Mouse (Mus musculus) CD8-positive naive resting alpha-beta T cell, adult 2 months (primary cell): Measurements from ENCODE around the gene Sh3pxd2a.

Experiments
- DNase-seq, 2 experiments: peaks; one replicate each; pipeline ENCODE4 v3.0.0; 2022; ENCODE audit warnings: low read depth in 2 of 2, low spot score in 2 of 2

Gene Sh3pxd2a

DNA sequence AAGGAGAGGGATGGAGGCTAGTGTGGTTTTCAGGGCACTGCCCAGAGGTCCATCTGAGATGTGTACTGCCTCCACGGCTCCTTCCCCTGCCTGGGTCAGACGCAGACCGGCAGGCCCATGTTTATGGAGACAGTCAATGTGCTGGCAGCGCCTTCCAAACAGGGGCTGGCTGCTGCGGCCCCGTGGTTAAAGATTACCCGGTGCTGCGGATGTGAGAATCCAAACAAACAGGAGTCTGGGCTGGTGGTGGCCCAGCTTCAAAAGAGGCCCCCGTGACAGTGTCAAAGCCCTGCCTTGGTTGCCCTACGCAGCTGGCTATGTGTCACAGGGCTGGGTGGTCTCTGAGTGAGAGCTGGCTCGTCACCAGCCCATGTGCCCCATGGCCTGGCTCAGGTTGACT is 216.4 kb downstream of the Sh3pxd2a start:
- no peak for DNase-seq

- no peak for DNase-seq
Measured at GRCm38 (mm10) chr19:47245512-47245911, 218.7 kb downstream of the Sh3pxd2a start.

GRCm38 (mm10) chr19:47242227-47242626 is 222.0 kb downstream of the Sh3pxd2a start:
- DNase-seq = no peak

- no peak for DNase-seq
Measured at GRCm38 (mm10) chr19:47240957-47241356, 223.2 kb downstream of the Sh3pxd2a start.

GRCm38 (mm10) chr19:47240076-47240475 is 224.1 kb downstream of the Sh3pxd2a start:
- no peak for DNase-seq

DNA sequence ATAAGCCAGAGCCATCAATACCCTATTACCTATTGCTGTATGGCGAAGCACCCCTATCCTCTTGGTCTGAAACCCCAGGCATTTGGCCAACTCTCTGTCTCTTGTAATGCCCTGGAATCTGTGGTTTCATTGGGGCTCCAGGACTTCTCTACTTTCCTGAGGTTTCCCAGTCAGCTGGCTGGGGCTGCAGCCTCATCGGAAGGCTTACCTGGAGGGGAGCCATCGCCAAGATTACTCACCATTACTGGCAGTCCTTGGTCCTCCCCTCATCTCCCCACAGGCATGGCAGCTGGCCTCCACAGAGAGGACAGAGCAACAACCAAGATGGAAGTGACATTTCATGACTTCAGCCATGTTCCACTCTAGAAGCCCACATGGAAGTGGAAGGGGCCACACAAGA is 231.1 kb downstream of the Sh3pxd2a start:
- no peak for DNase-seq

DNA sequence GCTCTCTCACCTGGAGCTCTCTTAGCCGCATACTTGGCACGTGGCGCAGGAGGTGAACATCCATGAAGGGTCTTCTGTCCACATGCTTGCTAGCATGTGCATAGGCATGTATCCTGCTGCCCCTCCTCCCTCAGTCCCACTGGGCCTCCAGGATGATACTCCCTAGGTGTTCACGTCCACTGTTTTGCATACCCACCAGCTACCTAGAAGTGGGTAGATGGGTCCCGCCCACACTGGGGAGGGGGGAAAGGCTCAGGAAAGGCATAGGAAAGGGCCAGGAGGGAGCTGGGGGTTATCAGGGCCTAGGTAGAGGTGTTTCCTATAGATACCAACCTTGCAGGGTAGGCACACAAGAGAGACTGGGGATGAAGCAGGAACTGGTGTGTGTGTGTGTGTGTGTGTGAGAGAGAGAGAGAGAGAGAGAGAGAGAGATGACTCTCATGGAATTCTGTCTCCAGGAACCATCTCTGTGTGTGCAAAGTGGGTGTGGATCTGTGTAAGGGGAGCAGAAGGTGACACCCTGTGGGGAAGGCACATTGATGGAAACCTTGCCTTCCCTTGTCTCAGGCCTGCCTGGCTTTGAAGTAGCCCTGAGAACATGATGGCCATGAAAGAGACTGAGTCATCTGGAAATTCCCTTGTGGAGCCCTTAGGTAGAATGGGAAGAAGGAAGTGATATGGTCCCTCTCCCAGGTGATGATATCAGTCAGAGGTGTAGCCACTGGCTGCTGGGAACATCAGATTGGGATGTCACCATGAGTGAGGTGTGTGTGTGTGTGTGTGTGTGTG is 231.9 kb downstream of the Sh3pxd2a start:
- no peak for DNase-seq

DNA sequence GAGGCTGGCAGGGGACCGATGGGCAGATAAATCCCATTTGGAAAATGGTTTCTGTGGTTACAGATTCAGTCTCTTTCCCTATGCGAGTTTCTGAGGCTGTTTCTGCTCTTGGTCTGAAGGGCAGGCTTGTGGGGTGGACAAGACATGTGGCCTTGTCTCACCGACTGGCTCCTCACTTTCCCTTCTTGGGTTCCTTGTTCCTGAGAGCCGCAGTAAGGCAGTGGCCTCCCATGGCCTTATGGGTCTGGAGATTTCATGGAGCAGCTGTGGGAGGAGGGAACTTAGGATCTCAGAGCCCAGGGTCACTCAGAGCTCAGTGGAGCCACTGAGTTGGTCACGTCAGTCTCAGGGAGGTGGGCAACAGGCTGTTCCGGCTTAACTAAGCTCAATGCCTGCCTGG is 232.8 kb downstream of the Sh3pxd2a start:
- no peak for DNase-seq

DNA sequence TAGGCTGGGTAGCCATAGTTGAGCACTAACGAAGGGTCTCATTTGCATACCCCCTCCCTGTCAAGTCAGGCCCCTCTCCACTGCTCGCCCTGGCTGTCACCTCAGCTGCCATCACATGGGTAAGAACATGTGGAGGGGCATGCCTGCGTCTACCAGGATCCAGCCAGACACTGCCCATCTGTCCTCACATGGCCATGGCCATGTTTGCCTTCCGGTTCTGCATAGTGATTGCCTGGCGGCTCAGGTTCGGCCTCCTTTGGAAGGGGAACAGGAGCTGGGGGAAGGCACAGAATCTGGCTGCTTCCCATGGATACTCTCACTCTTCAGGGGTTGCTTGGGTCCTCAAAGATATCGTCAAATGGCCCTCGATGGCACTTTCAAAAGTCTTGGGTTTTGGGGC is 233.5 kb downstream of the Sh3pxd2a start:
- no peak for DNase-seq

DNA sequence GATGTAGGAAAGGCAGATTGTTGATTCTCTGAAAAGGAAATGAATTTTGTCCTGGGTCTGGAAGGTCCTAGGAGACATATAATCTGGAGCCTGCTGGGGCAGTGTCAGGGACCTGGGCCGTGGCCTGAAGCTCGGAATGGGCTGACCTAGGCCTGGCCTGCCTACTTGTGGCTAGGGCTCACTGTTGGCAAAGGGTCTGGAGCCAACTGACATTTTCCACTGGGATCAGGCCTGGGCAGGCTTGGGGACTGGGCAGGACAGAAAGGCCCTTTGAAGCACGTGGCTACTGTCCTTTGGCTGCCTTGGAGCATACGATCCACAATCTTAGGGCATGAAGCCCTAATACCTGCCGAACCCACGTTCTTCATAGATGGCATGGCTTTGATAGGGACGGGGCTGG is 234.1 kb downstream of the Sh3pxd2a start:
- no peak for DNase-seq

GRCm38 (mm10) chr19:47229461-47229860 is 234.7 kb downstream of the Sh3pxd2a start:
- DNase-seq = no peak

GRCm38 (mm10) chr19:47228725-47229252 is 235.4 kb downstream of the Sh3pxd2a start:
- DNase-seq = no peak

DNA sequence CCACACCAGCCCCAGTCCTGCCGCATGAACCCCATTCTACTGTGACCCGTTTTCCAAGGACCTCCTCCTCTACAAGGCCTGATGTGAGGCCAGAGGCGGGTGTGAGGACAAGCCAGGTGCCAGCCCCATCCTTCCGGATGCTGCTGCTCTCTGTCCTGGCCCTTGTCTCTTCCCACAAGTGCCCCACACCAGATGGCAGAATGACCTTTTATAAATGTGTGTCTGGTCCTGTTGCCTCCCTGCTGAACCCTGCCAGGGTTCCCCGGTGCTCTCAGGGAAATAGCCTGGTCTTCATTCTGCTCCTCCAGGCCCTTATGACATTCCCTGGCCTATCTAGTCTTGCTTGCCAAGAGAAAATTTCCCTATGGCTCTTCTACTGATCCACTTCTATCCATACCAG is 238.4 kb downstream of the Sh3pxd2a start:
- DNase-seq = no peak

DNA sequence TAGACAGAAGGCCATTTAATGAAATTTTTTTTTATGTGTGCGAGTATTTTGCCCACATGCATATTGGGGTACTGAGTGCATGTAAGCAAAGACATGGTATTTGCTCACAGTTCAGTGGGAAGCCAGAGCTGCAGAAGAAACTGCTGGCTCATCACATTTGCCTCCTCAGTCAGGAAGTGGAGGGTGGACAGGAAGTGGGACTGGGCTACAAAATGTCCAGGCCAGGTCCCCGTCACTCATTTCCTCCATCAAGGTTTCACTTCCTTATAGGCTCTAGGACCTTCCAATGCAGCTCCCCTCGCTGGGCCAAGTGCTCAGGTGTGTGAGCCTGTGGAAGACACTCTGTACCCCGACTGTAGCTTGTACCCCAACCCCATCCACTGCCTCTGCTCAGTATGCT is 239.5 kb downstream of the Sh3pxd2a start:
- DNase-seq = no peak

GRCm38 (mm10) chr19:47222841-47223557 is 241.2 kb downstream of the Sh3pxd2a start:
- no peak for DNase-seq

DNA sequence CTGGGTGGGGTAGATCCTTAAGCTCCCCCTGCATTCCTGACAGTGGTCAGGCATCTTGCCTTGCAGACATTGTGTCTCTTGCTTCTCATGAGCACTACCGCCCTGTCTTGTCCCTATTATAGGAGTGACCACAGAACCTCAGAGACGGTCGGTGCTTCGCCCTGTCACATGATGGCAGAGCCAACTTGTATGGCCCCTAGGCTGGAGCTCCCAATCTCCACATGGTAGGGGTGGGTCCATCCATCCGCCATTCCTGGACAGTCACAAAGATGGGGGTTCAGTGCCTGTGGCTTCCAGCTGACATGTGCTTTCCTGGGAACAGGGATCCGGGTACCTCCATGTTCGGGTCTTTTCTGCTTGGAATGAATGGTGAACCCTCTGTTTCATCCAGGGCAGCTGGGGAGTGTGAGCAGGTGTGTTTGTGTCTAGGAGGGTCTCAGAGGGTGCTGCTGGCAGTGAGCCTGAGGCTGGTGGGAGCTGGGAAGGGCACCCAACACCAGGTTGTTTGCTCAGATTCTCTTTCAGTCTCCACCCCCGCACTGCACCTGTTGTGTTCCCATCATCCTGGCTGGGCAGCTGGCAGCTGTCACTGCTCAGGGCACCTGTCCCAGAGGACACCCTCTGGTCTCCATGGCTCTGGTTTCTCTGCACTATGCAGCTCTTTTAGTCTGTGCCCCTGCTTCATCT is 241.9 kb downstream of the Sh3pxd2a start:
- DNase-seq = no peak

- DNase-seq = no peak
Measured at GRCm38 (mm10) chr19:47221500-47222153, 242.6 kb downstream of the Sh3pxd2a start.

- no peak for DNase-seq
Measured at GRCm38 (mm10) chr19:47221006-47221405, 243.2 kb downstream of the Sh3pxd2a start.

DNA sequence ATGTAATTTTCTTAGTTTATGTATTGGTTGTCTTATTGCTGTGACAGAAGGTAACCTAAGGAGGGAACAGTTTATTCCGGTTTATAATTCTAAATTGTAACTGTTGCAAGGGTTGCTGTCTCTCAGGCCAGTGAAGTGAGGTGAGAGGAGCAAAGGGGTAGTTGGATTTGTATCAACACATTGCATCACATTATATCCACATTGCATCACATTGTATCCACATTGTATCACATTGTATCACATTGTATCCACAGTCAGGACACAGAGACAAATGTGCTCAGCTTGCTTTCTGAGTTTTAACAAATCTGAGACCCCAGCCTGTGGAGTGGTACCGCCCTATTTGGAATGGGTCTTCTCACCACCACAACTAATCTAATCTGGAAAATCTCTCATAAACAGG is 244.0 kb downstream of the Sh3pxd2a start:
- no peak for DNase-seq

DNA sequence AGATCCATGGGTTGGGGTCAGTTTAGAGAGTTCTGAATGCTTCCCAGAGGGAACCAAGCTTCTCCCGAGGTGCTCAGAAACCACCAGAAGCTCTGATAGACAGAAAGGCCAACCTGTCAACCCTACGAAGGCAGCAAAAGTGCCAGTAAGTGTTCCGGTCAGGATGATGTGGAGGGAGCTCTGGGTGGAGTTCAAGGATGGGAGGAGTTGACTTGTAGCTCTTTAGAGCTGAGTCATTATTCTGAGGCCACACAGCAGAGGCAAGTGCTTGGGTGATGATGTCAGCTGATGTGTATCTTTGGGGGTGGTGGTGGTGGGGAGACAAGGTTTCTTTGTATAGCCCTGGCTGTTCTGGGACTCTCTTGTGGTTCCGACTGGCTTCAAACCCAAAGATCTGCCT is 244.6 kb downstream of the Sh3pxd2a start:
- no peak for DNase-seq

DNA sequence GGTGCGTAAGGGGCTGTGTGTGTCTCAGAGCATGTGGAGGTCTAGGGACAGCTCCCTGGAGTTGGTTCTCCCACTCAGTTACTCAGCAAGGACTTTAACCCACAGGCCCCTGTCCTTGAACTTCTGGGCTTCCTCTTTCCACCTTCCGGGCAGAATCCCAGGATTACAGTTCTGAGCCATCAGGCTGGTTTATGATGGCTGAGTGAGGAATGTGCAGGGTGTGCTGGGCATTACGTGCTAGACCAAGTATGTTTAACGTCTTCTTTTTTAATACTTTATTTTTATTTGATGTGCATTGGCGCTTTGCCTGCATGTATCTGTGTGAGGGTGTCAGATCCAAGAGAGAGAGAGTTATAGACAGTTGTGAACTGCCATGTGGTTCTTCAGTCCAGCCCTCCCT is 247.4 kb downstream of the Sh3pxd2a start:
- no peak for DNase-seq
